Mouse (Mus musculus): Measurements from ENCODE around the gene Mtor.

The Mtor gene

GRCm38 (mm10) chr4:148533613-148534328, 85.4 kb downstream of the Mtor start:
- no peak for DNase-seq (ENCODE audit: low spot score)

- no peak for DNase-seq (ENCODE audit: low spot score)
Measured at GRCm38 (mm10) chr4:148535876-148536275, 87.5 kb downstream of the Mtor start.

- no peak for DNase-seq (ENCODE audit: low spot score)
Measured at GRCm38 (mm10) chr4:148549106-148549505, 100.7 kb downstream of the Mtor start.

- DNase-seq (ENCODE audit: low spot score) = no peak
Measured at GRCm38 (mm10) chr4:148557766-148558165, 109.4 kb downstream of the Mtor start.

- peak; percentile 94 for DNase-seq (ENCODE audit: low spot score)
Measured at GRCm38 (mm10) chr4:148558297-148559000, 110.0 kb downstream of the Mtor start, which contains the start of gene Exosc10. Exosc10 (plus strand) TSS chr4:148558429.

GRCm38 (mm10) chr4:148562676-148563075, 114.3 kb downstream of the Mtor start:
- DNase-seq (ENCODE audit: low spot score) = no peak

GRCm38 (mm10) chr4:148563595-148563994, 115.2 kb downstream of the Mtor start:
- DNase-seq (ENCODE audit: low spot score) = no peak

- no peak for DNase-seq (ENCODE audit: low spot score)
Measured at GRCm38 (mm10) chr4:148570138-148570537, 121.7 kb downstream of the Mtor start.

GRCm38 (mm10) chr4:148570693-148571295, 122.4 kb downstream of the Mtor start:
- no peak for DNase-seq (ENCODE audit: low spot score)

GRCm38 (mm10) chr4:148573222-148573621, 124.8 kb downstream of the Mtor start:
- DNase-seq (ENCODE audit: low spot score) = no peak

- DNase-seq (ENCODE audit: low spot score) = no peak
Measured at GRCm38 (mm10) chr4:148580765-148581164, 132.4 kb downstream of the Mtor start.

GRCm38 (mm10) chr4:148581422-148581821, 133.0 kb downstream of the Mtor start:
- DNase-seq (ENCODE audit: low spot score) = no peak

- no peak for DNase-seq (ENCODE audit: low spot score)
Measured at GRCm38 (mm10) chr4:148583257-148583656, 134.8 kb downstream of the Mtor start.

GRCm38 (mm10) chr4:148586648-148587047, 138.2 kb downstream of the Mtor start:
- no peak for DNase-seq (ENCODE audit: low spot score)

GRCm38 (mm10) chr4:148588793-148589192, 140.4 kb downstream of the Mtor start:
- no peak for DNase-seq (ENCODE audit: low spot score)

GRCm38 (mm10) chr4:148589565-148589964, 141.2 kb downstream of the Mtor start:
- no peak for DNase-seq (ENCODE audit: low spot score)

- DNase-seq (ENCODE audit: low spot score) = peak; percentile 28
Measured at GRCm38 (mm10) chr4:148590421-148591170, 142.2 kb downstream of the Mtor start.

GRCm38 (mm10) chr4:148591171-148591630, 142.8 kb downstream of the Mtor start, which contains the start of gene Srm:
Srm (plus strand) TSS chr4:148591503.
- DNase-seq (ENCODE audit: low spot score) = peak; percentile 97

- DNase-seq (ENCODE audit: low spot score) = peak; percentile 34
Measured at GRCm38 (mm10) chr4:148591637-148592380, 143.4 kb downstream of the Mtor start.

GRCm38 (mm10) chr4:148593996-148594395, 145.6 kb downstream of the Mtor start:
- no peak for DNase-seq (ENCODE audit: low spot score)

- DNase-seq (ENCODE audit: low spot score) = peak; percentile 60
Measured at GRCm38 (mm10) chr4:148595916-148596315, 147.5 kb downstream of the Mtor start.
